Mouse (Mus musculus) intestine, postnatal 0 days (tissue): Measurements from ENCODE around the gene Lag3. TPM values are rescaled to one million over a fixed set of nuclear protein-coding genes. Genes with fewer than 3 reads are reported as not detected.
A peak's percentile ranks its signal among the peaks of the same experiment; 100 is the strongest.

ENCODE experiments used
- ATAC-seq: fragments of 200-750 bp; cut with Nextera tagmentation; 2 replicates; pipeline ENCODE4 v1.8.0; 2017; ENCODE audit warnings: mild to moderate bottlenecking, moderate TSS enrichment, moderate library complexity
- H3K27ac ChIP-seq: fragments of 300-500 bp; sonication (generic); 2 replicates; pipeline ENCODE4 v1.5.1; 2014; ENCODE audit warnings: mild to moderate bottlenecking, low read depth, low read length, moderate library complexity
- H3K27me3 ChIP-seq: fragments of 300-500 bp; sonication (generic); replicated peaks from 2 replicates; pipeline ENCODE4 v1.6.1; 2014; ENCODE audit warnings: low read length, mixed read lengths; ENCODE audit not compliant: control insufficient read depth, insufficient read depth
- H3K36me3 ChIP-seq: fragments of 300-500 bp; sonication (generic); 2 replicates; pipeline ENCODE4 v1.6.1; 2014; ENCODE audit warnings: mild to moderate bottlenecking, moderate library complexity; ENCODE audit not compliant: control insufficient read depth, insufficient read depth
- H3K4me1 ChIP-seq: fragments of 300-500 bp; sonication (generic); replicated peaks from 2 replicates; pipeline ENCODE4 v1.6.1; 2014; ENCODE audit warnings: antibody characterized with exemption, low read length, mixed read lengths; ENCODE audit not compliant: control insufficient read depth, insufficient read depth
- H3K4me2 ChIP-seq: fragments of 300-500 bp; sonication (generic); replicated peaks from 2 replicates; pipeline ENCODE4 v1.6.1; 2014; ENCODE audit warnings: low read depth, mild to moderate bottlenecking, moderate library complexity
- H3K4me3 ChIP-seq: fragments of 300-500 bp; sonication (generic); 2 replicates; pipeline ENCODE4 v1.5.1; 2014; ENCODE audit warnings: low read depth, low read length
- H3K9ac ChIP-seq: fragments of 300-500 bp; sonication (generic); 2 replicates; pipeline ENCODE4 v1.6.1; 2014; ENCODE audit warnings: mild to moderate bottlenecking, low read depth, low read length
- H3K9me3 ChIP-seq: fragments of 300-500 bp; sonication (generic); 2 replicates; pipeline ENCODE4 v1.6.1; 2016; ENCODE audit warnings: mixed run types; ENCODE audit not compliant: control insufficient read depth
- CTCF ChIP-seq: sonication (generic); IDR thresholded peaks from 2 replicates; pipeline ENCODE4 v1.5.1; 2016; ENCODE audit warnings: low read depth, mild to moderate bottlenecking, control low read depth, antibody characterized with exemption, moderate library complexity
- WGBS: fragments of 180-500 bp; shearing (Covaris S2); extraction: QIAGEN DNeasy Blood & Tissue Kit; methylation state at CpG from one replicate; pipeline ENCODE4 v1.1.7; 2014; 5-methylcytosine and 5-hydroxymethylcytosine counted together
- polyA plus RNA-seq: library from polyadenylated mRNA; unstranded; fragments of >200 nt; fragmentation: Nextera tagmentation; extraction: Ambion mirVana; gene quantifications from 2 replicates; pipeline ENCODE4 v1.2.1, GENCODE M21; 2015

Lag3 gene
- polyA plus RNA-seq, 1 experiment from 2014 or later: 1.7 TPM

DNA sequence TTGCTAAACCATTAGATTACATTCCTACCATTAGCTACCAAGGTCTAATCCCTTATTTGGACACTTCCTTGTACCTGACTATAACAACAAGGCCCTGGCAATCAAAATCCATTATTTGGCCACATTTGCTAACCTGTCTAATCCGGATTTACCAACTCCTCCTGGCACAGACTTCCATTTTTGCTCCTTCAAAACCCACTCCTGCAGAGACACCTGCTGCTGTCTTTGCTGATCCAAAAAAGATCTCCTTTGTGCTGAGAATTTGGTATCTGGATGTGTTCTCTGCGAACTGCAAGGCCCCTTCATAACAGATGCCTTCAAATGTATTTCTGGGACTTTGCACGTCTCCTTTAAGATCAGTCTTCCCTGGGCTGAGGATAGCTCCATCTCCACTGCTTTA, 32.0 kb upstream of the Lag3 start:
- no peaks in the 10 kb centered on the region for H3K27me3 ChIP-seq
- no peak overlapping the region for H3K9ac ChIP-seq
- no peak overlapping the region for H3K4me3 ChIP-seq
- peaks cover 9% of the 10 kb centered on the region for H3K36me3 ChIP-seq
- no peaks in the 10 kb centered on the region for H3K4me1 ChIP-seq
- no peaks in the 10 kb centered on the region for H3K9me3 ChIP-seq
- ATAC-seq: no peak
- no peak overlapping the region for H3K4me2 ChIP-seq
- no peak for TF ChIP-seq CTCF
- no peak overlapping the region for H3K27ac ChIP-seq
- WGBS: 90% methylated on average over 3 of the region's 3 CpGs

DNA sequence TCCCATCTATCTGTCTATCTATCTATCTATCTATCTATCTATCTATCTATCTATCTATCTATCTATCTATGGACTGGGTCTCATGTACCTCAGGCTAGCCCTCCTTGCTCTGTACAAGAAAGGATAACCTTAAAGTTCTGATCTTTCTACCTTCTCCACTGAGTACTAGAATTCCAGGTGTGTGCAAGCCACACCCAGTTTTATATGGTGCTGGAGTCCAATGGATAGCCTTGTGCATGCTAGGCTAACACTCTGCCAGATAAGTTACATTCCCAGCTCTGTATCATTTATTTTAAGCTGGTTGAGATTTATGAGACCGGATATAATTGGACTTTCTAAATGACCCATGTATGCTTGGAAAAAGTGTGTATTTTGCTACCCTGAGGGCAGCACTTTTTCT, 30.2 kb upstream of the Lag3 start:
- H3K27ac ChIP-seq: no peak overlapping the region
- no peaks in the 10 kb centered on the region for H3K4me1 ChIP-seq
- no peak overlapping the region for H3K9ac ChIP-seq
- H3K36me3 ChIP-seq: peaks cover 23% of the 10 kb centered on the region
- no peak overlapping the region for H3K4me3 ChIP-seq
- peak; percentile 85 for ATAC-seq
- H3K9me3 ChIP-seq: no peaks in the 10 kb centered on the region
- H3K27me3 ChIP-seq: no peaks in the 10 kb centered on the region
- TF ChIP-seq CTCF: no peak
- no peak overlapping the region for H3K4me2 ChIP-seq
- WGBS: 39% methylated on average over 1 of the region's 1 CpGs

DNA sequence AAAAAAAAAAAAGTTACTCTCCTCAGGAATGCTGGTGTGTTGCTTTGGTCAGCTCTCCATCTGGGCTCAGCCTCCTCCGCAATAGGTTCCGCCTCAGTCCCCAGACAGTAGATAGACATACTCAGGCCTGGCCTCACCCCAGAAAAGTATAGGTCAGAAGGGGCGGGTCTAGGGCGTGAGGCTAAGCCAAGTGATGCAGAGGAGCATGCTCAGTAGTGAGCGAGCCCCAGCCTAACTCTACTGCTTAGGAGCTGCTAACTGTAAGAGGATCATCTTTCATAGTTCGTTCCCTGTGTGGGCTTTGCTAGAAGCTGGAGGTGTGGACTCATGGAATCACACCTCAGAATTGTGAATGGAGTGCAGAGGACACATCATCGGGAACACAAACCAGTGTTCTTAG, 27.0 kb upstream of the Lag3 start:
- TF ChIP-seq CTCF: no peak
- 90% methylated on average over 7 of the region's 7 CpGs for WGBS
- ATAC-seq: no peak

DNA sequence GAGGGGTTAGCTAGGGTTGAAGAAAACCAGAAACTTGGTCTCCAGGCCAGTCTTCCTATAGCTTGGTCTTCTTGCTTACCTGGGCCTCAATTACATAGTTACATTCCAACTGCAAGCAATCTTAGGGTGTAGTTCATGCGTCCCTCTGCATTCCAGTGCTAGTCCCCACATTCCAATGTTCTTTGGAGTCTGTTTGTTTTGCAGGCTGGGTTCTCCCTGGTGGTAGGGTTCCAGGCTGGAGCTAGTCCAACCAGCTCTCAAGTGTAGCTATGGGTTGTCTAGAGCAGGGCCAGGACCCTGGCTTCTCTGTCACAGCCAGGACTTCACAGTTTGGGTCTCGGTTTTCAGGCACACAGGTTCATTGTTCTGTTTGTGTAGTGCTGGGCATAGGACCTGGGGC, 26.0 kb upstream of the Lag3 start:
- WGBS: 71% methylated on average over 2 of the region's 2 CpGs
- no peak overlapping the region for H3K9ac ChIP-seq
- H3K4me2 ChIP-seq: no peak overlapping the region
- ATAC-seq: no peak
- no peak overlapping the region for H3K27ac ChIP-seq
- no peak overlapping the region for H3K4me3 ChIP-seq
- H3K4me1 ChIP-seq: peaks cover under 1% of the 10 kb centered on the region; the same call in 1 of the 2 replicates
- H3K9me3 ChIP-seq: no peaks in the 10 kb centered on the region
- peaks cover 56% of the 10 kb centered on the region for H3K36me3 ChIP-seq
- TF ChIP-seq CTCF: no peak
- H3K27me3 ChIP-seq: no peaks in the 10 kb centered on the region

More for the DNA sequence above, 27.0 kb upstream of the Lag3 start:
- Histone ChIP-seq H3K4me1 (no peaks in the 10 kb centered on the region), H3K9me3 (no peaks in the 10 kb centered on the region), H3K36me3 (peaks cover 51% of the 10 kb centered on the region), H3K27ac (no peak overlapping the region), H3K4me2 (no peak overlapping the region), H3K27me3 (no peaks in the 10 kb centered on the region), H3K4me3 (no peak overlapping the region), H3K9ac (no peak overlapping the region)

DNA sequence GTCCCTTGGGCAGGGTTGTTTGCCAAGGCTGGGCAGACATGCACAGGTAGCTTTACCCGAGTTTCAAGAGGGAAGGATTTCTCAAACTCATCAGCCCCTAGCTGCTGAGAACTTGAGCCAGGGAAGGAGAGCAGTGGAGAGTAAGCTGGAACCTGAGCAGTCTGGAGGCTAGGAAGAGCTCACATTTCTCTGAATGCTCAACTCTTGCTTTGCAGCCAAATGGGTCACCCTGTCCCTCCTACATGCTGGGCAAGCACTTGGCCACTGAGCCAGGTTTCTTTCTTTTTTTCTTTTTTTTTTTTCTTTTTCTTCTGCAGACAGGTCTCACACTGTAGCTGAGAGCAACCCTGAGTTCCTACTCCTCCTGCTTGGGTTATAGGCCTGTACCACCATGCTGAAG, 25.2 kb upstream of the Lag3 start:
- H3K4me2 ChIP-seq: no peak overlapping the region
- no peak overlapping the region for H3K4me3 ChIP-seq
- no peak for ATAC-seq
- no peaks in the 10 kb centered on the region for H3K9me3 ChIP-seq
- no peak overlapping the region for H3K9ac ChIP-seq
- H3K4me1 ChIP-seq: peaks cover 6% of the 10 kb centered on the region; the same call in 1 of the 2 replicates
- no peak overlapping the region for H3K27ac ChIP-seq
- peaks cover 57% of the 10 kb centered on the region for H3K36me3 ChIP-seq
- WGBS: 88% methylated on average over 1 of the region's 1 CpGs
- no peak for TF ChIP-seq CTCF
- H3K27me3 ChIP-seq: no peaks in the 10 kb centered on the region

DNA sequence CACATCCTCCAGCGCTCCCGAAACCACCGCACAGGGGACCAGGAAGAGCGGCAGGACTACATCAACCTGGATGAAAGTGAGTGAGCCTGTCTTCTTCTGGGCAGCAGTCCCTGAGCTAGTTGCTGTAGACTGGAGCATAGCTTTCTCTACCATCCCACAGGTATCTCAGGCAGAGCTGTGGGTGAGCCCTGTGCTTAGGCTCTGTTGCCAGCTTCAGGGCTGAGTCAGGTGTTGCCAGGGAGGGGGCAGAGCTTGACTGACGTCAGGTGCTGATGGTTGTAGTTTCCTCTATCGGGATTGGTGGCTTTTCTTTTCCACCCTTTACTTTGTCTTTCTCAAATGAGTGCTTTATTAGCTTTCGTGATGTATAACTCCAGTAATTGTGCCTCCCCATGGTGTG, 23.2 kb upstream of the Lag3 start:
- Histone ChIP-seq H3K4me2 (0 out of 2 replicates have a peak overlapping the region, but pooled peaks have one; percentile 1), H3K4me3 (no peak overlapping the region), H3K27ac (no peak overlapping the region), H3K27me3 (no peaks in the 10 kb centered on the region), H3K9me3 (no peaks in the 10 kb centered on the region), H3K36me3 (peaks cover 57% of the 10 kb centered on the region), H3K4me1 (peaks cover 6% of the 10 kb centered on the region; the same call in 1 of the 2 replicates), H3K9ac (no peak overlapping the region)
- WGBS: 90% methylated on average over 7 of the region's 7 CpGs
- no peak for TF ChIP-seq CTCF
- no peak for ATAC-seq

DNA sequence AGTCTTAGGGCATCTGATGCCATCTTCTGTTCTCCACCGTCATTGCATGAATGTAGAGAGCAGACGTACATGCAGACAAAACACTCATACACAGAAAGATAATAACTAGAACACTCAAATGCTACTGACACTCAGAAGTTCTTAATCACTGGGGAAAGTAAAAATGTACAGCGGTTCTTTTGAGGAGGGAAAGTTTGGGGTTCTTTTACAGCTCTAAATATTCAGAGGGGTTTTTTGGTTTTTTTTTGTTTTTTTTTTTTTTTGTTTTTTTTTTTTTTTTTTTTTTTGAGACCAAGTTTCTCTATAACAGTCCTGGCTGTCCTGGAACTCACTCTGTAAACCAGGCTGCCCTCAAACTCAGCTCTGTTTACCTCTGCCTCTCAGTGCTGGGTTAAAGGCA, 21.6 kb upstream of the Lag3 start:
- 87% methylated on average over 3 of the region's 3 CpGs for WGBS
- H3K4me2 ChIP-seq: peak overlapping the region; percentile 82; the same call in 1 of the 2 replicates

More for the DNA sequence above, 21.6 kb upstream of the Lag3 start:
- no peaks in the 10 kb centered on the region for H3K9me3 ChIP-seq
- H3K4me1 ChIP-seq: peaks cover 6% of the 10 kb centered on the region; the same call in 1 of the 2 replicates
- H3K27me3 ChIP-seq: no peaks in the 10 kb centered on the region
- H3K9ac ChIP-seq: no peak overlapping the region
- no peak overlapping the region for H3K27ac ChIP-seq
- no peak for ATAC-seq
- peak; percentile 32 for TF ChIP-seq CTCF
- no peak overlapping the region for H3K4me3 ChIP-seq
- peaks cover 45% of the 10 kb centered on the region for H3K36me3 ChIP-seq
